Mouse (Mus musculus) heart, adult 2 months (tissue): ENCODE measurements around the gene CK137956. TPM values are rescaled to one million over a fixed set of nuclear protein-coding genes. Genes with fewer than 3 reads are reported as not detected.

ENCODE experiments used
- DNase-seq, 2 experiments: peaks; one replicate each; pipeline ENCODE4 v3.0.0; 2021
- H3K27ac ChIP-seq: fragments of 200-600 bp; 2 replicates; pipeline ENCODE4 v1.8.1; 2022
- H3K27me3 ChIP-seq: fragments of 200-500 bp; 2 replicates; pipeline ENCODE4 v1.6.1; 2012; ENCODE audit warnings: mild to moderate bottlenecking, low read length, inconsistent platforms, mixed read lengths; ENCODE audit not compliant: control insufficient read depth, insufficient read depth
- H3K36me3 ChIP-seq: fragments of 200-500 bp; 2 replicates; pipeline ENCODE4 v1.6.1; 2012; ENCODE audit warnings: low read length, inconsistent platforms; ENCODE audit not compliant: control insufficient read depth, insufficient read depth
- H3K4me1 ChIP-seq: fragments of 200-500 bp; 2 replicates; pipeline ENCODE4 v1.6.1; 2011; ENCODE audit warnings: low read length; ENCODE audit not compliant: control insufficient read depth, insufficient read depth
- H3K4me3 ChIP-seq: fragments of 200-600 bp; 2 replicates; pipeline ENCODE4 v1.8.1; 2022
- H3K79me2 ChIP-seq: fragments of 200-500 bp; replicated peaks from 2 replicates; pipeline ENCODE4 v1.6.1; 2012; ENCODE audit warnings: mild to moderate bottlenecking, inconsistent platforms, low read length, moderate library complexity, mixed read lengths; ENCODE audit not compliant: control insufficient read depth, insufficient read depth
- H3K9ac ChIP-seq: fragments of 200-500 bp; 2 replicates; pipeline ENCODE4 v1.6.1; 2012; ENCODE audit warnings: low read depth, mild to moderate bottlenecking, control low read depth, inconsistent platforms, low read length, mixed read lengths
- CTCF ChIP-seq: fragments of 200-600 bp; IDR thresholded peaks from 2 replicates; pipeline ENCODE4 v1.8.1; 2022; ENCODE audit warnings: antibody characterized with exemption, mild to moderate bottlenecking, moderate library complexity
- EP300 ChIP-seq: fragments of 200-500 bp; IDR thresholded peaks from 2 replicates; pipeline ENCODE4 v1.6.1; 2011; ENCODE audit warnings: low read depth, low read length, control low read depth; ENCODE audit not compliant: insufficient read depth
- POLR2A ChIP-seq: fragments of 200-500 bp; IDR thresholded peaks from 2 replicates; pipeline ENCODE4 v1.6.1; 2011; ENCODE audit warnings: mild to moderate bottlenecking, low read depth, low read length, control low read depth; ENCODE audit not compliant: insufficient read depth
- WGBS: fragments of 180-500 bp; shearing (Covaris S2); methylation state at CpG from one replicate; pipeline ENCODE4 v1.1.7; 2018; 5-methylcytosine and 5-hydroxymethylcytosine counted together
- intact Hi-C: fragments of 180-260 bp; cut with DNase I; formaldehyde crosslinking; loops from one replicate; pipeline ENCODE4 v1.15.1; 2025
- polyA plus RNA-seq: library from polyadenylated mRNA; depleted of rRNA; stranded (reverse); fragments of >200 nt; gene quantifications from 2 replicates; pipeline ENCODE4 v1.2.3, GENCODE M21; 2012; rRNA removed
- total RNA-seq, 2 experiments: library from RNA; stranded (reverse); gene quantifications; 2 replicates each; pipeline ENCODE4 v1.2.3; 2021

The CK137956 gene
- total and polyA plus RNA-seq, 3 experiments, result not detected

- Histone ChIP-seq H3K4me3 (no peak overlapping the region), H3K27me3 (no peaks in the 10 kb centered on the region), H3K36me3 (no peaks in the 10 kb centered on the region), H3K27ac (no peak overlapping the region), H3K9ac (no peak overlapping the region), H3K4me1 (no peaks in the 10 kb centered on the region), H3K79me2 (no peaks in the 10 kb centered on the region)
- 51% methylated on average over 3 of the region's 3 CpGs for WGBS
- intact Hi-C loops, result no loop called here
- DNase-seq, result no peak
- TF ChIP-seq CTCF, result no peak
- no peak for TF ChIP-seq POLR2A
- TF ChIP-seq EP300, result no peak
These were observed 66.8 kb downstream of the CK137956 start for GRCm38 (mm10) chr4:127903954-127904353.

GRCm38 (mm10) chr4:127900893-127901456 lies 69.8 kb downstream of the CK137956 start:
- no peaks in the 10 kb centered on the region for H3K27me3 ChIP-seq
- intact Hi-C loops, result no loop called here
- H3K36me3 ChIP-seq, result no peaks in the 10 kb centered on the region
- no peak for DNase-seq
- no peaks in the 10 kb centered on the region for H3K4me1 ChIP-seq
- H3K27ac ChIP-seq, result no peak overlapping the region
- H3K79me2 ChIP-seq, result no peaks in the 10 kb centered on the region
- TF ChIP-seq CTCF (no peak), POLR2A (no peak), EP300 (no peak)
- H3K9ac ChIP-seq, result no peak overlapping the region
- H3K4me3 ChIP-seq, result no peak overlapping the region
- WGBS, result 73% methylated on average over 7 of the region's 7 CpGs

- intact Hi-C loops, result no loop called here
- WGBS, result 65% methylated on average over 7 of the region's 7 CpGs
These were observed 81.7 kb downstream of the CK137956 start for GRCm38 (mm10) chr4:127889071-127889470.

GRCm38 (mm10) chr4:127878966-127879365 lies 91.8 kb downstream of the CK137956 start:
- no peak overlapping the region for H3K27ac ChIP-seq
- no peaks in the 10 kb centered on the region for H3K4me1 ChIP-seq
- intact Hi-C loops, result no loop called here
- H3K36me3 ChIP-seq, result no peaks in the 10 kb centered on the region
- no peak overlapping the region for H3K9ac ChIP-seq
- H3K27me3 ChIP-seq, result no peaks in the 10 kb centered on the region
- 88% methylated on average over 8 of the region's 8 CpGs for WGBS
- H3K79me2 ChIP-seq, result no peaks in the 10 kb centered on the region
- DNase-seq, result no peak
- no peak for TF ChIP-seq POLR2A
- no peak for TF ChIP-seq EP300
- TF ChIP-seq CTCF, result no peak
- H3K4me3 ChIP-seq, result no peak overlapping the region

More at GRCm38 (mm10) chr4:127889071-127889470, 81.7 kb downstream of the CK137956 start:
- Histone ChIP-seq H3K36me3 (no peaks in the 10 kb centered on the region), H3K4me3 (no peak overlapping the region), H3K27me3 (no peaks in the 10 kb centered on the region), H3K27ac (no peak overlapping the region), H3K79me2 (no peaks in the 10 kb centered on the region), H3K9ac (no peak overlapping the region), H3K4me1 (no peaks in the 10 kb centered on the region)
- TF ChIP-seq POLR2A (no peak), CTCF (no peak), EP300 (no peak)
- peak in 1 of 2 experiments; percentile 17 for DNase-seq

Other genes with a start within 250 kb of the CK137956 start
- not detected for gene Csmd2, start 16.9 kb upstream of the CK137956 start, total RNA-seq
- under 0.01 TPM in 1 of 2 replicates, not detected in the other for gene Csmd2, start 16.9 kb upstream of the CK137956 start, polyA plus RNA-seq